ENCODE assay signal across 26 mouse cellular contexts in the genomic region with DNA sequence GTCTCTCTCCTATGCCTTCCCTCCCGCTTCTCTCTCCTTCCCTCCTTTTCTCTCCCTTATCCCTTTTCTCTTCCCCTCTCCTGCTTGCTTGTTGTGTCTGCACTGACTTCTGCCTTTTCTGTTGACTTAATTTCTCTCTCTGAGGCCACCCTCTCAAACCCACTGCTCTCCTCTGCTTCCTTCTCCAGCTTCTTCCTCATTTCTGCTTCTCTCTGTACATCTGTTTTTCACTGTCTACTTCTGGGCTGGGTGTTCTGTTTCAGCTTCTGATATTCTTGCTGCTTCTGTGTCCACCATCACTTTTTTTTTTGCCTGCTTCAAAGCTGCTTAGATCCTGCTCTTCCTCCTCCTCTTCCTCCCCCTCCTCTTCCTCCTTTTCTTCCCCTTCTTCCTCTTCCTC. TPM values are rescaled to one million over a fixed set of nuclear protein-coding genes. Genes with fewer than 3 reads are reported as not detected.
A peak's percentile ranks its signal among the peaks of the same experiment; 100 is the strongest.
DNase-seq lines count a peak whose midpoint lies in the region; ATAC-seq and TF ChIP-seq lines count a peak whose summit lies in the region.
"Had no signal": no experiment of that assay in that cellular context is flagged by ENCODE, and none has a peak within 500 bp of the region (broad histone marks: within the 10 kb centered on the region; RNA-seq: fewer than 3 reads in every experiment).

No protein-coding gene starts in this region.

- no peak overlapping the region for H3K27ac ChIP-seq in MEL (ENCODE audit: control insufficient read depth, low read depth, low read length)
- H3K27ac ChIP-seq: embryonic facial prominence, embryonic 13.5 days; embryonic facial prominence, embryonic 15.5 days; forebrain, embryonic 10.5 days; forebrain, embryonic 12.5 days had no signal

- no peak for TF ChIP-seq RAD21 in MEL (IDR thresholded peaks at IDR 0.05; ENCODE audit: low read depth, low read length)

- H3K79me2 ChIP-seq in MEL (ENCODE audit: control insufficient read depth, insufficient read depth, low read length, poor library complexity), result no peaks in the 10 kb centered on the region

- peaks cover 0 to 9% of the 10 kb centered on the region in 2 experiments; a peak in 3 of 4 replicates for H3K4me1 ChIP-seq in MEL (ENCODE audit: control insufficient read depth in 1 of 2, insufficient read depth in 2 of 2, low read length in 2 of 2)

- TF ChIP-seq EP300 in MEL (IDR thresholded peaks at IDR 0.05; ENCODE audit: low read depth in 1 of 2, low read length in 2 of 2), result no peak

- ATAC-seq in common myeloid progenitor, adult 5-6 weeks (replicated peaks; ENCODE audit: low read depth, poor library complexity, severe bottlenecking), result peak; percentile 56
- ATAC-seq: forebrain, embryonic 14.5 days; forebrain, embryonic 16.5 days; Patski had no signal

- intact Hi-C loops in heart, postnatal 10 days (cut with DNase I), result loop anchor here (5.0 kb wide), 2 partner anchors 34 to 49 kb away; no protein-coding TSS in a partner anchor

- H3K27me3 ChIP-seq in MEL (ENCODE audit: control insufficient read depth in 1 of 2, insufficient read depth in 2 of 2, low read length in 2 of 2), result peaks cover 0 to 1% of the 10 kb centered on the region in 2 experiments; a peak in 3 of 4 replicates
- H3K27me3 ChIP-seq in splenic B cell, adult 2 months (ENCODE audit: control insufficient read depth, insufficient read depth, low read length, poor library complexity, severe bottlenecking), result no peaks in the 10 kb centered on the region
- H3K27me3 ChIP-seq: embryonic facial prominence, embryonic 13.5 days; embryonic facial prominence, embryonic 15.5 days; Patski had no signal

- H3K36me3 ChIP-seq in MEL (ENCODE audit: control insufficient read depth in 1 of 2, insufficient read depth in 2 of 2, low read length in 2 of 2), result peaks cover 0 to 3% of the 10 kb centered on the region in 2 experiments; a peak in 2 of 4 replicates
- no peaks in the 10 kb centered on the region for H3K36me3 ChIP-seq in splenic B cell, adult 2 months (ENCODE audit: control insufficient read depth, insufficient read depth, low read length, poor library complexity, severe bottlenecking)
- H3K36me3 ChIP-seq: embryonic facial prominence, embryonic 13.5 days; embryonic facial prominence, embryonic 15.5 days; forebrain, embryonic 10.5 days; forebrain, embryonic 12.5 days; G1E had no signal

- H3K9ac ChIP-seq in MEL (ENCODE audit: control insufficient read depth, low read depth, low read length, poor library complexity, severe bottlenecking), result no peak overlapping the region
- H3K9ac ChIP-seq: embryonic facial prominence, embryonic 13.5 days; embryonic facial prominence, embryonic 15.5 days; forebrain, embryonic 12.5 days had no signal

- DNase-seq in spleen, postnatal 36 days (ENCODE audit: low spot score in 2 of 2), result peak; percentile 32 to 37
- no peak for DNase-seq in spleen, adult 12 weeks (ENCODE audit: low spot score)
- DNase-seq in MEL (ENCODE audit: low read depth, low spot score), result peak; percentile 42
- DNase-seq in splenic B cell, adult 2 months (ENCODE audit: low read depth, low spot score), result peak; percentile 51
- DNase-seq in T-cell, adult 2 months (ENCODE audit: low spot score), result no peak
- DNase-seq in heart, postnatal 10 days, result no peak
- no peak for DNase-seq in layer of hippocampus, adult 9-11 months
- DNase-seq: adrenal gland, adult 8-10 months; adrenal gland, postnatal 14 days; adrenal gland, postnatal 36 days; cerebellum, adult 11-12 months; cerebellum, adult 2 months; cerebellum, adult 9-10 months; cerebellum, postnatal 10 days; cerebellum, postnatal 25 days; embryo, embryonic 11 days had no signal

- TF ChIP-seq POLR2A in MEL (IDR thresholded peaks at IDR 0.05; ENCODE audit: control insufficient read depth in 1 of 2, insufficient read depth in 1 of 2, low read depth in 1 of 2, low read length in 2 of 2, poor library complexity in 1 of 2), result no peak

- H3K9me3 ChIP-seq in MEL (replicated peaks; ENCODE audit: insufficient read depth, low read length), result no peaks in the 10 kb centered on the region
- H3K9me3 ChIP-seq: embryonic facial prominence, embryonic 13.5 days; forebrain, embryonic 12.5 days; G1E had no signal

- TF ChIP-seq CTCF in MEL (IDR thresholded peaks at IDR 0.05 in 2 of 3, conservative IDR thresholded peaks at IDR 0.05 in 1 of 3; ENCODE audit: control insufficient read depth in 1 of 3, insufficient read depth in 1 of 3, low read depth in 2 of 3, low read length in 3 of 3, poor library complexity in 1 of 3, severe bottlenecking in 1 of 3), result no peak

- H3K4me3 ChIP-seq in MEL (ENCODE audit: control insufficient read depth in 1 of 2, insufficient read depth in 1 of 2, low read depth in 2 of 2, low read length in 2 of 2), result no peak overlapping the region
- H3K4me3 ChIP-seq: embryonic facial prominence, embryonic 13.5 days; embryonic facial prominence, embryonic 15.5 days; erythroblast, embryonic 14.5 days; forebrain, embryonic 10.5 days; forebrain, embryonic 12.5 days had no signal

TF ChIP-seq in MEL, 35 proteins besides CTCF, POLR2A, EP300 and RAD21:
- no peak for TF ChIP-seq MXI1 (IDR thresholded peaks at IDR 0.05; ENCODE audit: low read depth, low read length)
- TF ChIP-seq ZNF384 (IDR thresholded peaks at IDR 0.05; ENCODE audit: low read depth, low read length), result no peak
- TF ChIP-seq CHD2 (IDR thresholded peaks at IDR 0.05; ENCODE audit: low read length), result no peak
- no peak for TF ChIP-seq SIN3A (IDR thresholded peaks at IDR 0.05; ENCODE audit: low read length)
- no peak for TF ChIP-seq MAFK (IDR thresholded peaks at IDR 0.05; ENCODE audit: borderline replicate concordance, low read depth, low read length)
- TF ChIP-seq TAL1 (IDR thresholded peaks at IDR 0.05; ENCODE audit: low read length), result no peak
- TF ChIP-seq ELF1 (IDR thresholded peaks at IDR 0.05; ENCODE audit: low read depth, low read length), result no peak
- no peak for TF ChIP-seq NELFE (IDR thresholded peaks at IDR 0.05; ENCODE audit: low read depth, low read length)
- no peak for TF ChIP-seq POLR2AphosphoS2 (IDR thresholded peaks at IDR 0.05; ENCODE audit: low read length)
- no peak for TF ChIP-seq JUND (IDR thresholded peaks at IDR 0.05; ENCODE audit: low read depth, low read length)
- no peak for TF ChIP-seq MAZ (IDR thresholded peaks at IDR 0.05; ENCODE audit: low read depth, low read length)
- TF ChIP-seq USF1 (IDR thresholded peaks at IDR 0.05; ENCODE audit: low read depth, low read length), result no peak
- TF ChIP-seq ETS1 (IDR thresholded peaks at IDR 0.05; ENCODE audit: low read depth, low read length), result no peak
- TF ChIP-seq TBP (IDR thresholded peaks at IDR 0.05; ENCODE audit: low read depth, low read length), result no peak
- no peak for TF ChIP-seq TCF12 (IDR thresholded peaks at IDR 0.05; ENCODE audit: low read depth, low read length)
- no peak for TF ChIP-seq KAT2A (conservative IDR thresholded peaks at IDR 0.05; ENCODE audit: low read depth, low read length)
- TF ChIP-seq UBTF (IDR thresholded peaks at IDR 0.05; ENCODE audit: borderline replicate concordance, insufficient read depth, low read depth, low read length), result no peak
- no peak for TF ChIP-seq MYB (IDR thresholded peaks at IDR 0.05; ENCODE audit: low read depth, low read length)

RNA-seq across cellular contexts. Expression of gene Fam43a, which starts 51.8 kb away (rescaled TPM):
- 0.08 and 0.20 TPM in 2 replicates for total RNA-seq in MEL (2012; rRNA removed)
- polyA plus RNA-seq in MEL (2012; ENCODE audit: insufficient read depth in 1 of 2, insufficient read length in 2 of 2, low read depth in 1 of 2, low replicate concordance in 2 of 2, missing spikeins in 1 of 2), result under 1 TPM in 1 of 2 experiments, not detected in 1; 0.68 TPM
- total RNA-seq in common myeloid progenitor, adult 5-6 weeks (2017), result 4.9 and 6.4 TPM in 2 replicates
- total RNA-seq in heart, postnatal 10 days (2021), result 10 to 100 TPM; 40.3 to 46.5 TPM
- total RNA-seq: G1E had no signal

Comparison
In these comparisons a context has a peak if more than half of its experiments do, and no peak if none do; other contexts are left out.
1. DNase-seq: peak in spleen, postnatal 36 days (2 of 2), MEL (single experiment) and splenic B cell, adult 2 months (single experiment); none in spleen, adult 12 weeks (single experiment), T-cell, adult 2 months (single experiment), heart, postnatal 10 days (0 of 2) and layer of hippocampus, adult 9-11 months (single experiment).